Mouse (Mus musculus): ENCODE results near the gene Mettl7a2.
"Not testable (repeated sequence)": the region's sequence is repeated elsewhere in the genome, so short reads cannot be mapped to it uniquely, and the experiment has no call there.

The Mettl7a2 gene

DNA sequence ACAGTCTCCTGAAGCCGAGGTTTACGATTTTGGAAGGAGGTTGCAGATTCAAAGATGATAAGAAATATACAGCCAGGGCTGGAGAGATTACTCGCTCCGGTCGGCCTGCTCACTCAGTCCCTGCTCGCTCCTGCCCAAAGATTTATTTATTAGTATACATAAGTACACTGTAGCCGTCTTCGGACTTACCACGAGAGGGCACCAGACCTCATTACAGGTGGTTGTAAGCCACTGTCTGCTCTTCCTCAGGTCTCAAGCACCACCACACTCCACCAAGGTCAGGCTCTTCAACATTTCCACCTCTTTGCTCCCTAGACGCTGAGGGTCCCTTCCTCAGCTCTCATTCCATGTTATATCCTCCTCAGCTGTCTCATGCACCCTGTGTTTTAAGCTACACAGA is 15.2 kb upstream of the Mettl7a2 start:
- DNase-seq (ENCODE audit: extremely low spot score): not testable (repeated sequence)

GRCm38 (mm10) chr15:100341314-100341980 is 11.6 kb upstream of the Mettl7a2 start:
- DNase-seq (ENCODE audit: extremely low spot score): not testable (repeated sequence)

DNA sequence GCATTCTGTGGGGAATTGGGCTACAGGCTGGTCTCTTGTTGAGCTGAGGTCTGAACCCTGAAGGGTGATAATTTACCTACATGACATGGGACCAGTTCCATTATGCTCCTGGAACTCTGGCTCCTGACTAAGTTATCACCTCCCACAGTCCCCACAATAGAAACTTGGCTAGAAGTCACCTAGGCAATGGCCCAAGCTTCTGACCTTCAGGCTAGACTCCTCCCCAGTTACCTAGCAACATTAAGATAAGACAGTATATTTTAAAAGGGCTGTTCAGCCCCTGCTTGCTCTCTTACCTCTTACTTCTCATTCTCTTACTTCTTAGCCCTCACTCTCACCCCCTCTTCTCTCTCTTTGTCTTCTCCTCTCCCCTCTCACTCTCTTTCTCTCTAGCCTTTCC is 7.5 kb upstream of the Mettl7a2 start:
- no peak for DNase-seq (ENCODE audit: extremely low spot score)

DNA sequence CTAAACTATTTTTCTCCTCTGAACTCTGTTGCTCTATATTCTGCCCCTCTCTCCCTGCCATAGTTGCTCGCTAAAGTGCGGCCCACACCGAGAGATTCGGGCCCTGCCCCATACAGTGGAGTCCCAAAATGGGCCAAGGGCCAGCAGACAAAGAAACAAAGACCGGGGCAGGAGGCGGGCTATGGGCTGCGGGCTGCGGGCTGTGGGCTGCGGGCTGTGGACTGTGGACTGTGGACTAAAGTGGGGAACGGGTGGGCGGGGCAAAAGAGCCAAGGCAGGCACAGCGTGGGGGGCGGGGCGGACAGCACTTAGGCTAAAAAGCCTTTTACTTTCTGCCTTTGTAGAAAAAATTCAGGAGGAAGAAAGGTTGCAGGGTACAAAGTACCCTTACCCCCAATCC is 6.2 kb upstream of the Mettl7a2 start:
- DNase-seq (ENCODE audit: extremely low spot score): no peak

- no peak for DNase-seq (ENCODE audit: extremely low spot score)
Observed at GRCm38 (mm10) chr15:100349496-100349895, 3.5 kb upstream of the Mettl7a2 start.

GRCm38 (mm10) chr15:100351501-100352060 is 1.4 kb upstream of the Mettl7a2 start:
- DNase-seq (ENCODE audit: extremely low spot score): no peak

DNA sequence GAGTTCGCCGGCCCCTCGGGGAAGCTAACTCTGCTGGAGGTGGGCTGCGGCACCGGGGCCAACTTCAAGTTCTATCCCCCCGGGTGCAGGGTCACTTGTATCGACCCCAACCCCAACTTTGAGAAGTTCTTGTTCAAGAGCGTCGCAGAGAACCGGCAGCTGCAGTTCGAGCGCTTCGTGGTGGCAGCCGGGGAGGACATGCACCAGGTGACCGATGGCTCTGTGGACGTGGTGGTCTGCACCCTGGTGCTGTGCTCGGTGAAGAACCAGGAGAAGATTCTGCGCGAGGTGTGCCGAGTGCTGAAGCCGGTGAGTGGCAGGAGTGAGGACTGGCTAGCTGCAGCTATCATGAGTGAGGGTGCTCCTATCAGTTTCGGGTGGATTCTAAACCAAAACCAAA is 399 bp downstream of the Mettl7a2 start:
- not testable (repeated sequence) for DNase-seq (ENCODE audit: extremely low spot score)

GRCm38 (mm10) chr15:100355876-100356275 is 2.9 kb downstream of the Mettl7a2 start:
- DNase-seq (ENCODE audit: extremely low spot score): no peak

GRCm38 (mm10) chr15:100364242-100364641 is 11.2 kb downstream of the Mettl7a2 start, which contains the start of gene Higd1c:
Gene Higd1c, plus strand, starts transcription at chr15:100364542.
- no peak for DNase-seq (ENCODE audit: extremely low spot score)

- not testable (repeated sequence) for DNase-seq (ENCODE audit: extremely low spot score)
Observed at GRCm38 (mm10) chr15:100365967-100366366, 13.0 kb downstream of the Mettl7a2 start.

GRCm38 (mm10) chr15:100367119-100367518 is 14.1 kb downstream of the Mettl7a2 start:
- DNase-seq (ENCODE audit: extremely low spot score): no peak

DNA sequence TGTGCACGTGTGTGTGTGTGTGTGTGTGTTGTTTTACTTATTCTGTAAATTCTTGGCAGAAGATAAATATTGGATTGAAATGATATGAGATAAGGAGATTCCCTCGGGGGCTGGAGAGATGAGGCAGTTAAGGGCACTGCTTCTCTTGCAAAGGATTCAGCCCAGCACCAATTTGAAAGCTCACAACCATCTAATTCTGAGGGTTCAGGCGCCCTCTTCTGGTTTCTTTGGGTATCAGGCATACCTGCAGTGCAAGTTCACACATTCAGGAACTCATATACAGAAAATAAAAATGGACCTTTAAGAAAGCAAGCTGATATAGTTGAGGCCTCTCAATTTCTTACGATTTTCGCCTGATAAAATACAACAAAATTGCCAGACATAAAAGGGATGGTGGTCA is 22.1 kb downstream of the Mettl7a2 start:
- peak; percentile 63 for DNase-seq (ENCODE audit: extremely low spot score)

DNA sequence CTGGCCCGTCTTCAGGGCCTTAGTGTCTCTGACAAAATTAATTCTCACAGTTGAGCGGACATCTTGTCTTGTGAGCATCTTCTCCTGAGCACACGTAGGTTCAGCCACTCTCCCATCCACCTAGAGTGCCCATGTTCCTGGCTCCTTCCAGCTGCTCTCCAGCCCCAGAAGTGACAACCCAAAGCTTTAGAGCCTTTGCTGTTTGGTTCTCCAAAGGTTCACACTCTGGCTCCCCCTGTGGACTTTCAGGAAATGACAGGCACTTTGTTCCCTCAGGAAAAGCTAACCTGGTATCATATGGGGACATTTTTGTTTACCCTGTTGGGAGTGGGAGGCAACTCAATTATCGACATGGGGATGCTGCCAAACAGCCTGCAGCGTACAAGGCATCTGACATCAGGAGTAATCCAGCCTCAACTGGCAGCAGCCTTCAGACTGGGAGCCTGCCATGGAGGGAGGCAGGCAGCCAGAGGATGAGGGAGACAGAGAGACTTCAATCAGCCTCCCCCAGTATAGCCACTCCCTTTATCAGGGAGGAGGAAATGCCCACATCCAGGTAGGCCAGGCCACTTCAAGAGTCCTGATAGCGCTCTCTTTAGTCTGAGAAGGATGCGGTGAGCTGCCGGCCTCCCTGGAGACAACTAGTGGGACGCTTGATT is 25.0 kb downstream of the Mettl7a2 start:
- DNase-seq (ENCODE audit: extremely low spot score): not testable (repeated sequence)

GRCm38 (mm10) chr15:100379658-100380057 is 26.7 kb downstream of the Mettl7a2 start:
- no peak for DNase-seq (ENCODE audit: extremely low spot score)

GRCm38 (mm10) chr15:100380104-100380503 is 27.1 kb downstream of the Mettl7a2 start:
- no peak for DNase-seq (ENCODE audit: extremely low spot score)

GRCm38 (mm10) chr15:100385705-100386104 is 32.7 kb downstream of the Mettl7a2 start:
- no peak for DNase-seq (ENCODE audit: extremely low spot score)

- no peak for DNase-seq (ENCODE audit: extremely low spot score)
Observed at GRCm38 (mm10) chr15:100387544-100388223, 34.7 kb downstream of the Mettl7a2 start.

GRCm38 (mm10) chr15:100388224-100388835 is 35.3 kb downstream of the Mettl7a2 start:
- no peak for DNase-seq (ENCODE audit: extremely low spot score)

GRCm38 (mm10) chr15:100388886-100389285 is 35.9 kb downstream of the Mettl7a2 start:
- no peak for DNase-seq (ENCODE audit: extremely low spot score)

DNA sequence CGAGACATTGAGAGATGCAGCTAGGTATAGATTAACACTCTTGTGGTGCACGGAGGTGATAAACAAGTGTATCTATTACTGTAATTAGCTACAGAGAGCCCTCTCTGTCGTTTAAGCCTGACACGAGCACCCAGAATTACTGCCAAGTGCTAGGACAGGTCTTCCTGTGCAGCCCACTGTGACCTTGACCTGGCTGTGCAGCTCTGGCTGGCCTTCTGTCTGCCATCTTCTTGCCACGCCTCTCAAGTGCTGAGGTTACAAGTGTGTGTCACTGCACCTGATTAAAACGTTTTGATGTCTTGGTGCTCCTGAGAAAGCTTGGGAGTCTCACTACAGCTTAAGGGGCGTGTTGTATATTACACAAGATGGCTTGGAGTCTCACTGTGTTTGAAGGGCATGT is 38.1 kb downstream of the Mettl7a2 start:
- DNase-seq (ENCODE audit: extremely low spot score): no peak

GRCm38 (mm10) chr15:100391599-100391998 is 38.6 kb downstream of the Mettl7a2 start:
- no peak for DNase-seq (ENCODE audit: extremely low spot score)

- DNase-seq (ENCODE audit: extremely low spot score): no peak
Observed at GRCm38 (mm10) chr15:100393016-100393415, 40.0 kb downstream of the Mettl7a2 start.

Measured in embryo, embryonic 9.5 days (tissue).